Mouse (Mus musculus): ENCODE measurements around the gene Arap1.

DNA sequence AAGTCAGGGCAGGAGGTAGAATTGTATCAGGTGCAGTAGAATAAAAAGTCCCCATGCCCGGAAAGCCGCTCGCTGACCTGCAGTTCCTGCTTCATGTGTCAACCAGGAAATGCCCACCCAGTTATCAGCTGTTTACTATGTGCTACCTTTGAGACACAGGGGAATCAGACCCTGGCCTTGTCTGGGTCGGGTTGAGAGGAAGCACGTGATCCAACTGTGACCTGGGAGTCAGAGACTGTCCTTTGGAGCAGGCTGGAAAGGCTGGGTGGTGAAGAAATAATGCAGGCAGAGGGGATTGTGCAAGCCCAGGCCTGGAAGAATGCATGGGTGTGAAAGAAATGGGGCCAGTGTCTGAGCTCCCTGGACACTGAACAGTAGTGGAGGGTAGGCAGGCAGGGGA, 6.6 kb downstream of the Arap1 start:
- TF ChIP-seq POLR2A (IDR thresholded peaks at IDR 0.05; ENCODE audit: borderline replicate concordance, low read depth, low read length) (no peak), CTCF (IDR thresholded peaks at IDR 0.05; ENCODE audit: low read depth, low read length) (no peak)

Measured in bone marrow macrophage, adult 2 months (primary cell).